Mouse (Mus musculus) heart, embryonic 10.5 days (tissue): ENCODE measurements around the gene Tst. TPM values are rescaled to one million over a fixed set of nuclear protein-coding genes. Genes with fewer than 3 reads are reported as not detected.

Source experiments
- DNase-seq: peaks from one replicate; pipeline ENCODE4 v3.0.0-alpha.2; 2017; ENCODE audit warnings: low spot score
- H3K27ac ChIP-seq: fragments of 300-500 bp; sonication (generic); 2 replicates; pipeline ENCODE4 v1.5.1; 2016; ENCODE audit warnings: mild to moderate bottlenecking
- H3K27me3 ChIP-seq: fragments of 300-500 bp; sonication (generic); 2 replicates; pipeline ENCODE4 v1.6.1; 2016; ENCODE audit warnings: mild to moderate bottlenecking; ENCODE audit not compliant: poor library complexity, insufficient read depth, severe bottlenecking
- H3K36me3 ChIP-seq: fragments of 300-500 bp; sonication (generic); 2 replicates; pipeline ENCODE4 v1.6.1; 2016; ENCODE audit warnings: mild to moderate bottlenecking, moderate library complexity
- H3K4me1 ChIP-seq: fragments of 300-500 bp; sonication (generic); 2 replicates; pipeline ENCODE4 v1.6.1; 2016; ENCODE audit warnings: mild to moderate bottlenecking
- H3K4me3 ChIP-seq: fragments of 300-500 bp; sonication (generic); 2 replicates; pipeline ENCODE4 v1.5.1; 2016; ENCODE audit warnings: mild to moderate bottlenecking, moderate library complexity
- H3K9me3 ChIP-seq: fragments of 300-500 bp; sonication (generic); 2 replicates; pipeline ENCODE4 v1.6.1; 2016; ENCODE audit warnings: mild to moderate bottlenecking, moderate library complexity
- WGBS: fragments of 180-500 bp; shearing (Covaris S2); methylation state at CpG from one replicate; pipeline ENCODE4 v1.1.7; 2016; 5-methylcytosine and 5-hydroxymethylcytosine counted together
- polyA plus RNA-seq: library from polyadenylated mRNA; unstranded; fragments of >200 nt; fragmentation: Nextera tagmentation; extraction: Ambion mirVana; gene quantifications from 2 replicates; pipeline ENCODE4 v1.2.1, GENCODE M21; 2016

The Tst gene
- polyA plus RNA-seq, 1 experiment from 2014 or later = 25.6 TPM

DNA sequence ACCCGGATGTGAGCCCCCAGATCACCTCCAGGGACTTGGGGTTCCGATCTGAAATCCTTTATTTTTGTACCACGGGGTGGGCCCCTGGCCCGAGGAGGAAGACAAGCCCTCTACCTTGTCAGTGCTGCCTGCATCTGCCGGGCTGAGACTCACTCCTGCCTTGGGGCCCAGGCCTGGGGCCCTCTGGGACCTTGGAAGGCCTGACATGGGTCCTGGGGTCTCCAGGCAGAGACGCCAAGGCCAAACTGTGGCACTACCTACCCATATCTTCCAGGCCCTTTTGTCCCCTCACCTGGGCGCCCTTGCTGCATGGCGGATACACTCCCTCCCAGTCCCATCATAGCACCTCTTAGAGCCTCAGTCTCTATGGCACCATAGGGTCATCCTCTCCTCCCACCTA lies 32.8 kb upstream of the Tst start:
- H3K27ac ChIP-seq = no peak overlapping the region
- H3K27me3 ChIP-seq = peaks cover 39% of the 10 kb centered on the region
- H3K4me1 ChIP-seq = peaks cover 72% of the 10 kb centered on the region
- DNase-seq = no peak
- H3K36me3 ChIP-seq = peaks cover 15% of the 10 kb centered on the region
- 57% methylated on average over 8 of the region's 8 CpGs for WGBS
- no peaks in the 10 kb centered on the region for H3K9me3 ChIP-seq
- H3K4me3 ChIP-seq = no peak overlapping the region

DNA sequence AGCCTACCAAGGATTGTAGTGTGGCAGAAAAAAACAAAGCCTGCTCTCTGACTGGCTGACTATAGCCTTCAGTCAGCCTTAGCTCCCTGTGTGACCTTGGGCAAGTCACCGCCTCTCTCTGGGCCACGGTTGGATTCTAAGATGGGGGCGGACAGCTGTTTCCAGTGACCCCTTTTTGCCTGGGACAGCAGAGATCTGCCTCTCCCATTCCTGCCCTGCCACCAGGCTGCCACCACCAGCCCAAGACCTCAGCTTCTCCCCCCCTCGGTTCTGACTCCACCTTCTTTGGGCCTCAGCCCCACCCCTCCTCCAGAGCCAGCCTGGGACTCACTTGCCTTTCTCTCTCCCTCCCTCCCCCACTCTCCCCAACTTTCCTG lies 32.3 kb upstream of the Tst start:
- H3K9me3 ChIP-seq = no peaks in the 10 kb centered on the region
- peaks cover 74% of the 10 kb centered on the region for H3K4me1 ChIP-seq
- 46% methylated on average over 4 of the region's 4 CpGs for WGBS
- H3K4me3 ChIP-seq = peak overlapping the region; percentile 56; the same call in 1 of the 2 replicates
- peaks cover 20% of the 10 kb centered on the region for H3K36me3 ChIP-seq
- H3K27ac ChIP-seq = peak overlapping the region; percentile 83; the same call in 1 of the 2 replicates
- DNase-seq = no peak
- H3K27me3 ChIP-seq = peaks cover 39% of the 10 kb centered on the region

DNA sequence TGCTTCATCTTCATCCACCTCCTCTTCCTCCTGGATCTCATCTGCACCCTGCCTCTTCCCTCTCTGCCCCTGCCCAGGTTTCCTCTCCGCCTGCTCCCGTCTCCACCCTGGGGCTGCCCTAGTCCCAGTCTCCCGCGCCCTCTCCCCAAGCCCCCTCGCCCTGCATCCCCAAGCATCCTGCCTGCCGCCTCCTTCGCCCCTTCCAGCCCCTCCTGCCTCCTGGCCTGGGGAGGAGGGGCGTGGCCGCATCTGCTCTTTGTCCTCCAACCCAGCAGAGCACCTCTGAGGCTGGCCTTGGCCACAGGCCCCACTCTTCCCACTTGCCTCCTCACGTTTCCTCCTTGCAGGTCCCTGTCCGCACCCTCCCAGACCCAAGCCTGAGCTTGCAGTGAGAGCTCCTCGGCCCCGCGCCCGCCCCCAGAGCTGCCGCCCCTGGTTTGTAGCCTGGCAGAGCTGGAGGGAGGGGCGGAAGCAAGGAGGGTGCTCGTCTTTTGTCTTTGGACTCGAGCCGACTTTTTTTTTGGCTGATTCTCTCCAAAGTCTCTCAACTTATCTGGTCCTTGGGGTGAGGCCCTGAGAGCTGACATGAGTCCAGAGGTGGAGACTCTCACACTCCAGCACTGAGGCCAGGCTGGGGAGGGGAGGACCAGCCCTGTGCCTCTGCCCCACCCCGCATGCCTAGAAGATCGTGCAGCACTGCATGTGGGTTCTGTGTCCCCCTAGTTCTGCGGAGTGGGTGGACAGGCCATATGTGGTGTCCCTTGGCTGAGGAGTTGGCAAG lies 31.7 kb upstream of the Tst start:
- H3K4me1 ChIP-seq = peaks cover 78% of the 10 kb centered on the region
- H3K4me3 ChIP-seq = peak overlapping the region; percentile 56
- DNase-seq = no peak
- H3K27me3 ChIP-seq = peaks cover 39% of the 10 kb centered on the region
- peaks cover 24% of the 10 kb centered on the region for H3K36me3 ChIP-seq
- 10% methylated on average over 23 of the region's 23 CpGs for whole genome bisulfite sequencing
- peak overlapping the region; percentile 83 for H3K27ac ChIP-seq
- H3K9me3 ChIP-seq = no peaks in the 10 kb centered on the region

DNA sequence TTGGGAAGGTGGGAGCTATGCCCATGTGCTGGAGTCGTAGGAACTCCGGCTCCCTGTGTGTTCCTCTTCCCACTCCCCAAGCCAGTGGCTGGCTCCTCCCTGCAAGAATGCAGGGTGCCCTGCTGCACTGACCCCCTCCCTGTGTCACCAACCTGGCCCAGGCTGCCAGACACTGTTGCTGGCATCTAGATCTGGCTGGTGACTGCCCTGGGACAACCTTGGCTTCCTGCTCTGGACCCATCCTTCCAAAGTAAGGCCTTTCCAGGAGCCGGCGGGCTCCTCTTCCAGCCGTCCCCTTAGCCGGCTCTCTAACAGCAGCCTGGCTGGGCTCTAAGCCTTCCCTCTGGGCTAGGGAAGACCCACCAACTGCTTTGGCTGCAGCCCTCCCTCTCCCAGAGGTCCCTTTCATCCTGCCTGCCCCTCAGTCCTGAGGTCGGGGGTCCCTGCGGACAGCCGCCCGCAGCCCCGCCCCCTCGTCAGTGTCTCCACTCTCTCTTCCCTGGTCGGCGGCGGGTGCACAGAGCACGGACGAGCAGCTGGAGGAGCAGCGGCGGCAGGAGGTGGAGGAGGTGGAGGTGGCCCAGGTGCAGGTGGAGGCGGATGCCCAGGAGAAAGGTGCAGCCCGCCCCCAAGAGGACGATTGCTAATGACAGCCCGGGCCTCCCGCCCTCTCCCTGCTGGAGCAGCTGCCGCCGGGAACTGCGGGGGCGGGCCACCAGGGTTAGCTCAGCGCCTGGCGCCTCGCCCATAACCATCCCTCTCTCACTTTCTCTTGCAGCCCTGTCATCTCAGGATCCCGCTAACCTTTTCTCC lies 30.9 kb upstream of the Tst start:
- H3K4me3 ChIP-seq = peak overlapping the region; percentile 56
- H3K4me1 ChIP-seq = peaks cover 74% of the 10 kb centered on the region
- H3K27ac ChIP-seq = peak overlapping the region; percentile 83
- 13% methylated on average over 30 of the region's 32 CpGs for WGBS
- peaks cover 39% of the 10 kb centered on the region for H3K27me3 ChIP-seq
- DNase-seq = peak; percentile 87
- H3K36me3 ChIP-seq = peaks cover 24% of the 10 kb centered on the region
- no peaks in the 10 kb centered on the region for H3K9me3 ChIP-seq

DNA sequence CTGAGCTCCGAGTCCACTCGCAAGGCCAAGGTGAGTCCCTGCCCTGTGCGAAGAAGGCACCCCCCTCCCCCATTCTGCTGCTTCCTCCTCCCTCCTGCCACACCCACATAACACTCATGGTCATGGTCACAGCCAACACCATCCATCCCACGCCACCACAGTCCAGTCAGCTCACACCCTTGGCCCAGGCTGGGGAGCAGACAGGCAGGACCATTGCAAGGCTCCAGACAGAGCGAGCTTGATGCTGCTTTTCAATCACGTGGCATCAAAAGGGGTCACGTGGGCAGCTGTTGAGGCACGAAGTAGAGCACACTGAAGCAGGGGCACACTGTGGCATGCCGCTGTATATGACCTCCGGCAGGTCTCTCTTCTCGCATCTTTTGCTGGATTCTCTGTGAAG lies 30.0 kb upstream of the Tst start:
- Histone ChIP-seq H3K4me1 (peaks cover 68% of the 10 kb centered on the region), H3K36me3 (peaks cover 31% of the 10 kb centered on the region), H3K27ac (0 out of 2 replicates have a peak overlapping the region, but pooled peaks have one; percentile 43), H3K4me3 (no peak overlapping the region), H3K9me3 (no peaks in the 10 kb centered on the region), H3K27me3 (peaks cover 39% of the 10 kb centered on the region)
- WGBS = 88% methylated on average over 11 of the region's 11 CpGs
- DNase-seq = no peak

DNA sequence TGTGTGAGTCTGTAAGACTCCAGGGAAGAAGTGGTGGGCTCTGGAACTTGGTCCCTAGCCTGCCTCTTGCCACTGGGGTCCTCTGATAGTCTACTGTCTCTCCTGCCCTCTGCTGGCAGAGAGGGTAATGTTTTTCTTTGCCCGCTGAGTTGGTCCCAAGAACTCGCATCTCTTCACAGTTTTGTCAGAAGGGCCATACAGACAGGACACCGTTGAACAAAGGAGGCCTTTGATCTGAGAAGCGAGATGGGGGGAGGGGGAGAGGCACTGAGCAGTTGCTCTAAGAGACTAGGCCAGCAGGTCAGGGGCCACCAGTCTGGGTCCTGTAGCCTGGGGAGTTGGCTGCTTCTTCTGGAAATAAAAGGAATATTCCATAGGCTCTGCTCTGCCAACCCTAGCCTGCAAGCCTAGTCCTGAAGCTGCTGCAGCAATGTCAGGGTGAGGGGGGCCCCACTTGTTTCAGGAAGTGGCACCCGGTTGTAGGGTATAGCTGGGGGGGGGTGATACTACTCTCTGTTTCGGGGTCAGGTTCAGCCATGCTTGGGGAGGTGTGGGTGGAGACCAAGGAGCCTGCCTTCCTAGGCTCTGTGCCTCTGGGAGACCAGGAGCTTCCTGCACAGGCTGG lies 29.3 kb upstream of the Tst start:
- Histone ChIP-seq H3K27ac (peak overlapping the region; percentile 43; the same call in 1 of the 2 replicates), H3K27me3 (peaks cover 39% of the 10 kb centered on the region), H3K4me1 (peaks cover 66% of the 10 kb centered on the region), H3K36me3 (peaks cover 33% of the 10 kb centered on the region), H3K9me3 (no peaks in the 10 kb centered on the region), H3K4me3 (no peak overlapping the region)
- WGBS = 33% methylated on average over 6 of the region's 6 CpGs
- DNase-seq = no peak

DNA sequence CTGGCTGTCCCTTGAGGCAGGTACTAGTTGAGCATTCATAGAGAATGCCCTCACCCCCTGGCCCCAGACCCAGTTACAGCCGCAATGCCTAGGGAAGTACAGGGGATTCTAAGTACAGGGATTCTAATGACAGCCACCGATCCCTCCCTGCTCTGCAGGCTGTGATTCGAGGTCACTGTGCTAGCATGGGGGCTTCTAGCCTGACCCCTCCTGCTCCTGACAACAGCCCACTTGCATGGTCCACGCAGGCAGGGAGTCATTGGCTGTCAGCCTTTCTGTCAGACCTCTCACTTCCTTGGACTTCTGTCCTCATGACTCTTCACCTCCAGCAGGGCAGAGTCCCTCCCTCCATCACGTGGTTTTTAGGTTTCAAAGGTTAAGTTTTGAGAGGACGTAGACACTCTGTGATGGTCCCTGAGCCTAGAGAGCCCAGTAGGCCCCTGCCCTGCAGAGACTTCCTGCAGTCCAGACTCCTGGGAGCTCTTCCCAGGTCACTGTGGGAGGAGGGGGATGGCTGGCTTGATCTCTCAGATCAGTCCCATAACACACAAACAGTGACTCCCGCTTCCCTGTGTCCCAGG lies 25.9 kb upstream of the Tst start:
- H3K27ac ChIP-seq = no peak overlapping the region

DNA sequence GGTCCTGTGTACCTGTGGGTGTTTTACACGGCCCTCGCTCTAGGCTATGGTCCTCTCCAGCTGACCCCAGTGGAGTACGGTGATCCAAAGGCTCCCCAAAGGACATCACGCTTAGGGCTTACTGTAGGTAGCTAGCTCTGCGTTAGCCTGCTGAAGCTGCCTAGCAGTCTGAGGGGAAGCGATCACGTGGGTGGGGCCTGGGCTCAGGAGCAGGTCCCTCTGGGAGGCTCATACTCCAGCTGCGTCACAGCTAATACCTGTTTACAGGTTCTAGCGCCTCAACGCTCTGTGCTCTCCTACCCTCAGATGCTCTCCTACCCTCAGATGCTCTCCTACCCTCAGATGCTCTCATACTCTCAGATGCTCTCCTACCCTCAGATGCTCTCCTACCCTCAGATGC lies 25.2 kb upstream of the Tst start:
- peaks cover 32% of the 10 kb centered on the region for H3K36me3 ChIP-seq
- 0 out of 2 replicates have a peak overlapping the region, but pooled peaks have one; percentile 3 for H3K27ac ChIP-seq
- no peak for DNase-seq
- H3K4me1 ChIP-seq = peaks cover 45% of the 10 kb centered on the region
- H3K4me3 ChIP-seq = no peak overlapping the region
- H3K27me3 ChIP-seq = peaks cover 23% of the 10 kb centered on the region
- WGBS = 87% methylated on average over 10 of the region's 10 CpGs
- H3K9me3 ChIP-seq = no peaks in the 10 kb centered on the region

More for the DNA sequence above, 25.9 kb upstream of the Tst start:
- H3K9me3 ChIP-seq = no peaks in the 10 kb centered on the region
- peaks cover 53% of the 10 kb centered on the region for H3K4me1 ChIP-seq
- 80% methylated on average over 7 of the region's 7 CpGs for WGBS
- H3K27me3 ChIP-seq = peaks cover 31% of the 10 kb centered on the region
- no peak for DNase-seq
- no peak overlapping the region for H3K4me3 ChIP-seq
- H3K36me3 ChIP-seq = peaks cover 33% of the 10 kb centered on the region

DNA sequence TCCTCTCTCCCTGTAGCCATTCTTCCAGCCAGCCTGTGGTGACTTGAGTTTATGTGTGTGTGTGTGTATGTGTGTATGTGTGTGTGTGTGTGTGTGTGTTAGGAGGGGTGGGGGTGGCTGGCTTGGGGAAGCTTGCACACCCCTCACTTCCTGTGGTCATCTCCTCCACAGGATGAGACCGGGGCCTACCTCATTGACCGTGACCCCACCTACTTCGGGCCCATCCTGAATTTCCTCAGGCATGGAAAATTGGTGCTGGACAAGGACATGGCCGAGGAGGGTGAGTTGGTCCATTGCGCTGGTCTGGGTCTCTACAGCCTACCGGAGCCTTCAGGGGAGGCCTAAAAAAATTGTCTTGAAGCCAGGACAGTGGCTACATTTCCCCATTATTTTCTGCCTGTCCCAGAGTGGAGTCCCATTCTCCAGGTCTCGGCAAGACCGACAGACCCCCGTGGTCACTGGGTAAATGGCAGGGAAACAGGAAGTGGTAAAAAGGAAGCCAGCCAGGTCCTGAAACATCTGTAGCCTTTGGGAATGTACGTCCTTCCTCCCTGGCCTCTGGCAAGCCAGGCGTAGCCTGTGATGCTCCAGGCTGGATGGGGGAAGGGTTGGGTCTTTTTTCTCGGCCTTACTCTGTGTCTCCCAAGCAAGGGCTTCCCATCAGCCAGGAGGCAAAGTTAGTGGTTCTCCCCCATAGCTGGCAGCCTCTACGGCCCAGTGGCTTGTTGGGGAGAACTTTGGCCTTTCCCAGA lies 24.3 kb upstream of the Tst start:
- no peaks in the 10 kb centered on the region for H3K9me3 ChIP-seq
- 69% methylated on average over 13 of the region's 13 CpGs for WGBS
- 0 out of 2 replicates have a peak overlapping the region, but pooled peaks have one; percentile 73 for H3K4me3 ChIP-seq
- H3K27ac ChIP-seq = peak overlapping the region; percentile 3; the same call in 1 of the 2 replicates
- peaks cover 26% of the 10 kb centered on the region for H3K36me3 ChIP-seq
- H3K27me3 ChIP-seq = peaks cover 17% of the 10 kb centered on the region
- DNase-seq = no peak
- H3K4me1 ChIP-seq = peaks cover 37% of the 10 kb centered on the region

DNA sequence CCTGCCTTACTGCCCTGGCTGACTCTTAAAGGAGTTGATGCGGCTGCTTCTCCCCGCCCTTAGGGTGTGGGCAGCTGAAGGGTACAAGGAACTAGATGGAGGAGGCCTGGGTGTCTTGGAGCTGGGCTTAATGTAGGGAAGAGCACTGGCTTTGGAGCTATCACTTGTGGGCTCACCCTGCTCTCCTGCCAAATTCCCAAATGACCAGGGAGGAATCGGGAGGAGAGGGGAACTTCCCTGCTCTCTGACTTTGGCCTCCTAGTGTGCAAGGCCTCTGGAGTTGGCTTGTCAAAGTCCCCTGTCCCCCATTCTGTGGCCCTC lies 23.4 kb upstream of the Tst start:
- peak overlapping the region; percentile 79 for H3K27ac ChIP-seq
- peaks cover 23% of the 10 kb centered on the region for H3K36me3 ChIP-seq
- peak overlapping the region; percentile 73 for H3K4me3 ChIP-seq
- WGBS = 8% methylated on average over 3 of the region's 3 CpGs
- no peaks in the 10 kb centered on the region for H3K9me3 ChIP-seq
- peaks cover 36% of the 10 kb centered on the region for H3K4me1 ChIP-seq
- peaks cover 24% of the 10 kb centered on the region for H3K27me3 ChIP-seq
- DNase-seq = no peak

DNA sequence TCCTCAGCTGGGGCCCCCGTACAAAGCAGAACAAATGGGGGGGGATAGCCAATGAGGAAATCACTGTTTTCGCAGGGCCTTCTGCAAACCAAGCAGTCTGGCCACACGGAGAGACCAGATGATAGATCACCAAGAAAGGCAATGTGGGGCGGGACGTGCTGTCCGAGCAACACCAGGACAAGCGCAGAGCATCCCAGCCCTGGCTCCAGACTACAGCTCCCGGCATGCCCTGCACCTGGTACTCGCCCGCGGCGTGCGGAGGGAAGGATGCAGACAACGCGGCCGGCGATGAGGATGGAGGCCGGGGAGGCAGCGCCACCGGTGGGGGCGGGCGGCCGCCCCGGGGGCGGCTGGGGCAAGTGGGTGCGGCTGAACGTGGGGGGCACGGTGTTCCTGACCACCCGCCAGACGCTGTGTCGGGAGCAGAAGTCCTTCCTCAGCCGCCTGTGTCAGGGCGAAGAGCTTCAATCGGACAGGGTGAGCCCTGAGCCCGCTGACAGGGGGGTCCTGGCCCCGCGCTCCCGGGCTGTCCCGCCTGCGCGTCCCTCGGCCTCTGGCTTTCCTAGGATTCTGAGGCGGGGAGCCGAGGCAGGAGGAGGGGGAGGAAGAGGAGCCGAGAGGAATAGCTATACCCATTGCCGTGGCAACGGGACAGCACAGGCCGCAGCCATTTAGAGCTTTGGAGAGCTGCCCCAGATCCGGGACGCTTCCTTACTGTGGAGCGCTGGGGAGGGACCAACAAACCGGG lies 22.9 kb upstream of the Tst start, which contains the start of gene Kctd17:
Kctd17 (plus strand) TSS at position 174 of the 748 bp plus-strand sequence.
- H3K9me3 ChIP-seq = no peaks in the 10 kb centered on the region
- peaks cover 18% of the 10 kb centered on the region for H3K36me3 ChIP-seq
- H3K27ac ChIP-seq = peak within 1 kb of the TSS; percentile 79
- H3K4me1 ChIP-seq = peaks cover 36% of the 10 kb centered on the region
- peak; percentile 90 for DNase-seq
- WGBS = 1% methylated on average over 52 of the region's 52 CpGs
- H3K4me3 ChIP-seq = peak within 1 kb of the TSS; percentile 73
- peaks cover 29% of the 10 kb centered on the region for H3K27me3 ChIP-seq
